Mouse (Mus musculus): ENCODE results near the gene Gpx7. TPM values are rescaled to one million over a fixed set of nuclear protein-coding genes. Genes with fewer than 3 reads are reported as not detected.
A peak's percentile ranks its signal among the peaks of the same experiment; 100 is the strongest.

The Gpx7 gene
- polyA plus RNA-seq, 1 experiment from 2014 or later: 60.6 TPM

- H3K4me2 ChIP-seq: no peak overlapping the region
- ATAC-seq (replicated peaks; ENCODE audit: insufficient number of reproducible peaks, insufficient read depth, low FRiP score, low read depth): no peak
- H3K9ac ChIP-seq: no peak overlapping the region
- no peak overlapping the region for H3K4me3 ChIP-seq
- H3K27me3 ChIP-seq: no peaks in the 10 kb centered on the region
- H3K4me1 ChIP-seq (replicated peaks): peaks cover 5% of the 10 kb centered on the region
- H3K9me3 ChIP-seq (replicated peaks): no peaks in the 10 kb centered on the region
- H3K36me3 ChIP-seq: no peaks in the 10 kb centered on the region
- WGBS: 67% methylated on average over 6 of the region's 6 CpGs
- H3K27ac ChIP-seq: no peak overlapping the region
These were observed 21.6 kb upstream of the Gpx7 start for GRCm38 (mm10) chr4:108428341-108428721.

DNA sequence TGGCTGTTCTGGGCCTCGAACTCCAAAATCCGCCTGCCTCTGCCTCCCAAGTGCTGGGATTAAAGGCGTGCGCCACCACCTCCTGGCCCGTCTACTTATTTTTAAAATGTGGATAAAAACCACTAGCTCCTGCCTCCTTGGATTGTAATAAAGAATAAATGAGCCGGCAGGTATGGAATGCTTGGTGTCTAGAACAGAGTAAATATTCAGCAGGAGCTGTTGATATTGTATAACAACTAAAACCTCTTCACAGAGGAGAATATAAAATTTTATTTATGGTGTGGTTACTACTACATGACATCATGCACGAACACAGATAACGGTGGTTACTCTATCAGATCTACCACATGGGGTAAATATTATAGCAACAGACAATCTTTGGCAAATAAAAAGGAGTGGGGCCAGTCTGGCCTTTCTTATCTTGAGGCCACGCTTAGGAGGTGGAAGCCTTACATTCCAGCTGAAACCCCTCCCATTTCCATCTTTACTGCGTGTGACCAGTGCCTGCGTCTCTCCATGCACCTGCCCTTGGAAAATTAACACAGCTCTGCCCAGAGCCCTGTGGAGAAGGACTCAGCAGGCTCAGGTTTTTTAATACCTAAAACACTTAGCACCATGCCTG is 21.1 kb upstream of the Gpx7 start:
- WGBS: 51% methylated on average over 11 of the region's 11 CpGs
- Histone ChIP-seq H3K36me3 (no peaks in the 10 kb centered on the region), H3K27me3 (no peaks in the 10 kb centered on the region), H3K4me1 (replicated peaks) (peaks cover 5% of the 10 kb centered on the region), H3K27ac (no peak overlapping the region), H3K9ac (no peak overlapping the region), H3K4me3 (no peak overlapping the region), H3K9me3 (replicated peaks) (no peaks in the 10 kb centered on the region), H3K4me2 (no peak overlapping the region)
- ATAC-seq (replicated peaks; ENCODE audit: insufficient number of reproducible peaks, insufficient read depth, low FRiP score, low read depth): no peak

- Histone ChIP-seq H3K4me2 (no peak overlapping the region), H3K27ac (no peak overlapping the region), H3K36me3 (no peaks in the 10 kb centered on the region), H3K9me3 (replicated peaks) (no peaks in the 10 kb centered on the region), H3K27me3 (no peaks in the 10 kb centered on the region), H3K4me3 (no peak overlapping the region), H3K4me1 (replicated peaks) (peaks cover 5% of the 10 kb centered on the region), H3K9ac (no peak overlapping the region)
- WGBS: 61% methylated on average over 2 of the region's 2 CpGs
- ATAC-seq (replicated peaks; ENCODE audit: insufficient number of reproducible peaks, insufficient read depth, low FRiP score, low read depth): no peak
These were observed 17.8 kb upstream of the Gpx7 start for GRCm38 (mm10) chr4:108424587-108424986.

- no peaks in the 10 kb centered on the region for H3K9me3 ChIP-seq (replicated peaks)
- H3K36me3 ChIP-seq: peaks cover 6% of the 10 kb centered on the region
- H3K27me3 ChIP-seq: no peaks in the 10 kb centered on the region
- no peak overlapping the region for H3K4me3 ChIP-seq
- H3K9ac ChIP-seq: no peak overlapping the region
- peak overlapping the region; percentile 90; the same call in 1 of the 2 replicates for H3K4me2 ChIP-seq
- peaks cover 22% of the 10 kb centered on the region for H3K4me1 ChIP-seq (replicated peaks)
- no peak for ATAC-seq (replicated peaks; ENCODE audit: insufficient number of reproducible peaks, insufficient read depth, low FRiP score, low read depth)
- no peak overlapping the region for H3K27ac ChIP-seq
- 46% methylated on average over 8 of the region's 8 CpGs for WGBS
These were observed 860 bp upstream of the Gpx7 start for GRCm38 (mm10) chr4:108407621-108408020.

DNA sequence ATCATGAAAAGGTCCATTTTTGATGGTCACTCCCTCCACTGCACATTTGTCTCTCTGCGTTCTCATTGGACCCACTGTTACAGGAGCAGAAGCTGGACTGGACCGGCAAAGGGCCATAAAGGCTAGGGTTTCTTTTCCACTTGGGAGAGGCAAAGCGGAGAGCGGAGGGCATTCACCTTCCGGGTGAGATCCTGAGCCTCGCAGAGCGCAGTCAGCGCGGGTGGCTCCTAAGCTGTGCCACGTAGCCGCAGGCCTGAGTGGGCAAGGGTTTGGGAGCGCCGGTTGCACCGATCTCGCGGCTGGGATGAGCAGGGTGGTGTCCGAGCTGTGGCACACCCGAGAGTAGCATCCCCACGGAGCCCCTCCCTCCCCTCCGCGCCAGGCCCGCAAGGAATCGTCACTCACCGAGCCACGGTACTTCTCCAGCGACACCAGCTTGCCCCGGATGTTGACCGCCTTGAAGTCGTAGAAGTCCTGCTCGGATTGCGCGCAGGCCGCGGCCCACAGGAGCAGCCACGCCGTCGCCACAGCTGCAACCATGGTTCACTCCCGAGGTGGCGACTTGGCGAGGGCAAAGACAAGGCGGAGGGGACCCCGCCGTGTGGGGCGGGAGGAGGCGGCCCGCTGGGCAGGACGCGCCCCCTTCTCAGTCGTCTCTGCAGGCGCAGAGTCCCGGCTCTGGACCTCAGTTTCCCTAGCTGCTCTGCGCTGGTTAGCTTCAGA is 462 bp downstream of the Gpx7 start:
- H3K4me3 ChIP-seq: peak overlapping the region; percentile 59
- H3K27me3 ChIP-seq: no peaks in the 10 kb centered on the region
- peak overlapping the region; percentile 84 for H3K27ac ChIP-seq
- ATAC-seq (replicated peaks; ENCODE audit: insufficient number of reproducible peaks, insufficient read depth, low FRiP score, low read depth): peak; percentile 74
- H3K4me2 ChIP-seq: peak overlapping the region; percentile 90
- WGBS: 1% methylated on average over 52 of the region's 52 CpGs
- peak overlapping the region; percentile 66 for H3K9ac ChIP-seq
- H3K36me3 ChIP-seq: peaks cover 11% of the 10 kb centered on the region
- H3K9me3 ChIP-seq (replicated peaks): no peaks in the 10 kb centered on the region
- peaks cover 22% of the 10 kb centered on the region for H3K4me1 ChIP-seq (replicated peaks)

- Histone ChIP-seq H3K27ac (peak overlapping the region; percentile 84), H3K4me3 (peak overlapping the region; percentile 59), H3K9ac (peak overlapping the region; percentile 66; the same call in 1 of the 2 replicates), H3K27me3 (no peaks in the 10 kb centered on the region), H3K4me1 (replicated peaks) (peaks cover 22% of the 10 kb centered on the region), H3K4me2 (peak overlapping the region; percentile 90), H3K36me3 (peaks cover 13% of the 10 kb centered on the region), H3K9me3 (replicated peaks) (no peaks in the 10 kb centered on the region)
- ATAC-seq (replicated peaks; ENCODE audit: insufficient number of reproducible peaks, insufficient read depth, low FRiP score, low read depth): peak; percentile 64
- 60% methylated on average over 3 of the region's 3 CpGs for WGBS
These were observed 1.0 kb downstream of the Gpx7 start for GRCm38 (mm10) chr4:108405766-108406137.

DNA sequence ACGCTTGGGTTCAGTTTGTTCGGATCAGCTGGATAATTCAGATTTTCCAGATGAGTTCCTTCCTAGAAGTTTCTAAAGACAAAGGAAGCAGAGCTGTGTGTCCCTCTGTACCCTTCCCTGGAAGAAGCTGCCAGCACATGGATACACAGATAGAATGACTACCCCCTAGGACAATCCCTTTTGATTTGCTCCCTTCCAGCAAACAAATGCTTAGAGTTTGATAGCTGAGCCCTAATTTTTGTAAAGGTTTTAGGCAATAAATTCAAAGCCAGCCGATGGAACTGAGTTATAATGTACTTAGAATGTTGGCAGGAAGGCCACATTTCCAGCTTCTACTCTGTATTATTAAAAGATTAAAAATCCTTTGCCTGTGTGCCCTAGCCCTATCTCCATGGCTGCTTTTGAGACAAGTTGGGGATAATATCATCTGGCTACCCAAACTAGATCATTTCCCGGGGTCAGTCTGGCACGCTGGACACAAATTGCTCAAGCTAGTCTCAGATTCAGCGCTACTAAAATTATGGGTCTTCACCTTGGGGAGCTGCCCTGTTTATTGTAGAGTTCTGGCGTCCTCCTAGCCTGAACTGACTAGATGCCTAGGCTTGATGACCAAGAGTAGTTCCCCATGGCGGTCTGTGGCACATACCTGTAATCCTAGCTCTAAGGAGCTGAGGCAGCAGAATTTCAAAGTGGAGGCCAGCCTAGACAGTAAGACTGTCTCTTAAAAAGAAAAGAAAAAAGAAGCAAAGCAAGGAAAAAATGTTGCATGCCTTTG is 2.7 kb downstream of the Gpx7 start:
- Histone ChIP-seq H3K9ac (no peak overlapping the region), H3K4me2 (no peak overlapping the region), H3K36me3 (peaks cover 19% of the 10 kb centered on the region), H3K27ac (no peak overlapping the region), H3K27me3 (no peaks in the 10 kb centered on the region), H3K4me1 (replicated peaks) (peaks cover 22% of the 10 kb centered on the region), H3K4me3 (no peak overlapping the region), H3K9me3 (replicated peaks) (no peaks in the 10 kb centered on the region)
- ATAC-seq (replicated peaks; ENCODE audit: insufficient number of reproducible peaks, insufficient read depth, low FRiP score, low read depth): no peak
- WGBS: 89% methylated on average over 8 of the region's 8 CpGs

GRCm38 (mm10) chr4:108400395-108400794 is 6.4 kb downstream of the Gpx7 start:
- no peaks in the 10 kb centered on the region for H3K4me1 ChIP-seq (replicated peaks)
- WGBS: 76% methylated on average over 10 of the region's 10 CpGs
- peaks cover 19% of the 10 kb centered on the region for H3K36me3 ChIP-seq
- no peak overlapping the region for H3K9ac ChIP-seq
- no peak overlapping the region for H3K27ac ChIP-seq
- H3K4me2 ChIP-seq: no peak overlapping the region
- no peaks in the 10 kb centered on the region for H3K27me3 ChIP-seq
- no peak for ATAC-seq (replicated peaks; ENCODE audit: insufficient number of reproducible peaks, insufficient read depth, low FRiP score, low read depth)
- no peak overlapping the region for H3K4me3 ChIP-seq
- no peaks in the 10 kb centered on the region for H3K9me3 ChIP-seq (replicated peaks)

GRCm38 (mm10) chr4:108394236-108394635 is 12.5 kb downstream of the Gpx7 start:
- ATAC-seq (replicated peaks; ENCODE audit: insufficient number of reproducible peaks, insufficient read depth, low FRiP score, low read depth): no peak
- H3K4me1 ChIP-seq (replicated peaks): 0 out of 2 replicates have a peak, but pooled peaks cover 6% of the 10 kb centered on the region
- no peaks in the 10 kb centered on the region for H3K27me3 ChIP-seq
- H3K9me3 ChIP-seq (replicated peaks): no peaks in the 10 kb centered on the region
- H3K27ac ChIP-seq: no peak overlapping the region
- H3K9ac ChIP-seq: no peak overlapping the region
- no peak overlapping the region for H3K4me3 ChIP-seq
- no peaks in the 10 kb centered on the region for H3K36me3 ChIP-seq
- H3K4me2 ChIP-seq: no peak overlapping the region

DNA sequence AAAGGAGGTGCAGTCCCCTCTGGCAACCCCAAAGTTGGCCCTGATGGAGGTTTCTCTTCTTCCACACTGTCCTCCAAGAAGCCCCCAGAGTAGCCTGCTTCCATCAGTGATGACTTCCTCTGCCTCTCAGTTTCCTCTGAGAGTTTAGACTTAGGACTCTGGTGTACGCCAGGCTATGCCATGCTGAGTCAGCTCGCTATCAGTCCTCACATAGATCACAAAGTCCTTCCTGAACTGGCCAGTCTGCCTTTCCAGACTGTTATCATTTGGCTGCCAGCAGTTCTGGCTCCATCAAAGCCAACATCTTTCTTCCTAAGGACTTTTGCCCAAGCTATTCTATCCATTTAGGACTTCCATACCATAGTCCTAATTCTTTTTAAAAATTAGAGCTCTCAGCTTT is 14.2 kb downstream of the Gpx7 start:
- Histone ChIP-seq H3K4me3 (no peak overlapping the region), H3K9ac (no peak overlapping the region), H3K27me3 (no peaks in the 10 kb centered on the region), H3K27ac (no peak overlapping the region), H3K4me2 (no peak overlapping the region), H3K4me1 (replicated peaks) (peaks cover 15% of the 10 kb centered on the region), H3K9me3 (replicated peaks) (no peaks in the 10 kb centered on the region), H3K36me3 (no peaks in the 10 kb centered on the region)
- WGBS: 51% methylated on average over 2 of the region's 2 CpGs
- ATAC-seq (replicated peaks; ENCODE audit: insufficient number of reproducible peaks, insufficient read depth, low FRiP score, low read depth): no peak

- Histone ChIP-seq H3K9me3 (replicated peaks) (no peaks in the 10 kb centered on the region), H3K27ac (no peak overlapping the region), H3K36me3 (no peaks in the 10 kb centered on the region), H3K4me2 (no peak overlapping the region), H3K4me1 (replicated peaks) (peaks cover 18% of the 10 kb centered on the region), H3K9ac (no peak overlapping the region), H3K27me3 (no peaks in the 10 kb centered on the region), H3K4me3 (no peak overlapping the region)
- no peak for ATAC-seq (replicated peaks; ENCODE audit: insufficient number of reproducible peaks, insufficient read depth, low FRiP score, low read depth)
- WGBS: 64% methylated on average over 5 of the region's 5 CpGs
These were observed 15.6 kb downstream of the Gpx7 start for GRCm38 (mm10) chr4:108391124-108391523.

Data from heart, embryonic 15.5 days (tissue).